Mouse (Mus musculus): ENCODE data around the gene Slc22a15.

DNA sequence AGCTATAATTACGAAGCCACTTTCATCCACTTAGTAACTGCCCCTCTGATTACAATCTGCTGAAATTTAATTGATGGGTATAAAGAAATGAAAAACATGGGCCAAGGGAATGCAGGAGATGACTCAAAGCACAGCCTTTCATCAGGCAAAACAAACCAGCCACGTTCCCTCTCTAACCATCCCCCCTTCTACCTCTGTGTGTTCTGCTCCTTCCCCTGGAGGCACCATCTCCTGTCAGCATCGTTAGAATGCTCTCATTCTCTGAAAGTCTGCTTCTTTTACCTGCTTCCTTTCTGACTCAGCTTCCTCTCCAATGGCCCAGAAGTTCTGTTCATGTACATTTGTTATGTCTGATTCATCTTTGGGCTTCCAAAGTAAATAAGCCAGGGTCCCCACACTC lies 6.6 kb downstream of the Slc22a15 start:
- TF ChIP-seq CTCF (IDR thresholded peaks at IDR 0.05; ENCODE audit: low read depth) (no peak), EP300 (optimal IDR thresholded peaks at IDR 0.05) (no peak)
